Mouse (Mus musculus) midbrain, embryonic 13.5 days (tissue): Measurements from ENCODE around the gene Amz2. TPM values are rescaled to one million over a fixed set of nuclear protein-coding genes. Genes with fewer than 3 reads are reported as not detected.
"Not testable (repeated sequence)": the region's sequence is repeated elsewhere in the genome, so short reads cannot be mapped to it uniquely, and the experiment has no call there.

Experiments used
- ATAC-seq: fragments of 200-750 bp; cut with Nextera tagmentation; 2 replicates; pipeline ENCODE4 v1.8.0; 2017; ENCODE audit warnings: mild to moderate bottlenecking, moderate TSS enrichment, moderate library complexity
- H3K27ac ChIP-seq: fragments of 300-500 bp; sonication (generic); 2 replicates; pipeline ENCODE4 v1.5.1; 2015; ENCODE audit warnings: inconsistent platforms, mild to moderate bottlenecking, moderate library complexity
- H3K27me3 ChIP-seq: fragments of 300-500 bp; sonication (generic); 2 replicates; pipeline ENCODE4 v1.6.1; 2015; ENCODE audit warnings: mild to moderate bottlenecking, inconsistent platforms
- H3K36me3 ChIP-seq: fragments of 300-500 bp; sonication (generic); 2 replicates; pipeline ENCODE4 v1.6.1; 2015; ENCODE audit warnings: mild to moderate bottlenecking, inconsistent platforms
- H3K4me1 ChIP-seq: fragments of 300-500 bp; sonication (generic); replicated peaks from 2 replicates; pipeline ENCODE4 v1.6.1; 2015; ENCODE audit warnings: inconsistent platforms
- H3K4me2 ChIP-seq: fragments of 300-500 bp; sonication (generic); replicated peaks from 2 replicates; pipeline ENCODE4 v1.6.1; 2015; ENCODE audit warnings: moderate library complexity, mild to moderate bottlenecking, inconsistent platforms
- H3K4me3 ChIP-seq: fragments of 300-500 bp; sonication (generic); replicated peaks from 2 replicates; pipeline ENCODE4 v1.5.1; 2015; ENCODE audit warnings: mild to moderate bottlenecking, inconsistent platforms
- H3K9ac ChIP-seq: fragments of 300-500 bp; sonication (generic); replicated peaks from 2 replicates; pipeline ENCODE4 v1.6.1; 2015; ENCODE audit warnings: mild to moderate bottlenecking, inconsistent platforms
- H3K9me3 ChIP-seq: fragments of 300-500 bp; sonication (generic); 2 replicates; pipeline ENCODE4 v1.6.1; 2016; ENCODE audit warnings: mild to moderate bottlenecking, inconsistent platforms
- WGBS: fragments of 180-500 bp; shearing (Covaris S2); methylation state at CpG from one replicate; pipeline ENCODE4 v1.1.7; 2015; 5-methylcytosine and 5-hydroxymethylcytosine counted together
- polyA plus RNA-seq: library from polyadenylated mRNA; unstranded; fragments of >200 nt; fragmentation: Nextera tagmentation; extraction: Ambion mirVana; gene quantifications from 2 replicates; pipeline ENCODE4 v1.2.1, GENCODE M21; 2015

Amz2 gene
- polyA plus RNA-seq, 1 experiment from 2014 or later: 53.1 TPM

DNA sequence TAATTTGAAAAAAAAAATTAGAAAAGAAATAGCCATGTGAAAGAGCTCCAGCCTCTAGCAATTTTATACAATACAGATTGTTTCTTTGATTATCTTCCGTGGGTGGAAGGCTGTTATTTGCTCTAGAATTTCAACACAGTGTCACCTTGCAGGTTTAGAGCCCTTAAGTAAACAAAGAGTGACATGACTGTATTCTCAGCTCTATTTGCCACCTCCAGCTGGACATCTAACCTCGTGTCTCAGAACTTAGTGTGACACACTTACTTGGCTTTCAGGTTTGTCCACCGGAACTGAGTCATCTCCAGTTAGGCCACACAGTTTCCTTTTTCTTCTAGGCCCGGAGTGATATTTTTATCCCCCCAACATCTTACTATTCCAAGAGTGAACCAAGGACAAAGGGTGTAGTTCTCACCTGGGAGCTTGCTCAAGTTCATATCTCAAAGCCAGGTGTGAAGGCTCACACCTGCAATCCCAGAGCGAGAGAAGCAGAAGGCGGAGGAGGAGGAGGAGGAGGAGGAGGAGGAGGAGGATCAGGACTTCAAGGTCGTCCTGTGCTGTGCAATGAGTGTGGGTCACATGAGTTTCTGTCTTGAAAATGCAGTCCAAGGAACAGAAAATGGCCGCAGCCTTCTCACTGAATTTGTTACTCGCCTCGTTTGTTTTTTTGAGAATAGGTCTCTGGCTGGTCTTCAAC lies 62.4 kb downstream of the Amz2 start:
- Histone ChIP-seq H3K4me3 (no peak overlapping the region), H3K27ac (no peak overlapping the region), H3K4me2 (no peak overlapping the region), H3K9ac (no peak overlapping the region), H3K27me3 (no peaks in the 10 kb centered on the region), H3K9me3 (no peaks in the 10 kb centered on the region), H3K4me1 (no peaks in the 10 kb centered on the region), H3K36me3 (no peaks in the 10 kb centered on the region)
- WGBS: 89% methylated on average over 10 of the region's 10 CpGs
- ATAC-seq: no peak

DNA sequence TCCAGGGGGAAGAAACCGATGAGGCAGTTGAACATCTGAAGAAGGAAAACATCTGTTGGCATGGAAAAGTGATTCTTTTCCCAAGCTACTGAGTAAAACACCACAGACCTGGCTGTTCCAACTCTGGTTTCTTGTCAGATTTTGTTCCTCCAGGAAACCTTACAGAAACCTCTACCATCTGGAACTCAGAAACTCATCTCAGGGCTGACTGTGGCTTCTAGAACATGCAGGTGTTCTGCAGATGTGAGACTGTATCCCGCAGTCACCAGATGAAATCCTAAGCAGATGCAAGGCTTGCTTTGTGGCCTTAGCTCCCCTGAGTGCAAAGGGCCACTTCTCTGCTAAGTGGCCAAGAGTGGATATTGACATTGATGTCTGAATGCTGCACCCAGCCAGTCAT lies 64.0 kb downstream of the Amz2 start:
- H3K4me3 ChIP-seq: no peak overlapping the region
- H3K27me3 ChIP-seq: no peaks in the 10 kb centered on the region
- ATAC-seq: no peak
- no peak overlapping the region for H3K4me2 ChIP-seq
- WGBS: 89% methylated on average over 2 of the region's 2 CpGs
- H3K9me3 ChIP-seq: no peaks in the 10 kb centered on the region
- H3K9ac ChIP-seq: no peak overlapping the region
- no peak overlapping the region for H3K27ac ChIP-seq
- H3K4me1 ChIP-seq: no peaks in the 10 kb centered on the region
- H3K36me3 ChIP-seq: no peaks in the 10 kb centered on the region

DNA sequence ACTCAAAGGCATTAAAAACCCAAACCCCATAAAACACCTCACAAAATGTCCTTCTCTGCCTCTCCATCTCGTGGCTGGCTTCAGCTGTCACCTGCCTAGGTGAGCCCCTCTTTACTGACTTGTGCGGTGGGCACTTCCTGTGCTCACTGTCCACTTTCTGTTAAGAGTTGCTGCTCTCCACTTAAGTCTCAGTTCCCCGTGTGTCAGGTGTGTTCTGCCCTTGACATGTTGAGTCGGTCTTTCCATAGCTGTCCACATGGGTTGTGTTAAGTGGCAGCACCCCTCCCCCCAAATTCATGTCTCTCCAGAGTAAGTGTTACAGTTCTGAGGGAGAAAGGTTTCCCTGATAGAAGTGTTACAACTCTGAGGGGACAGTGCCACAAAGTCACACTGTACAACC lies 66.1 kb downstream of the Amz2 start:
- no peaks in the 10 kb centered on the region for H3K9me3 ChIP-seq
- no peak overlapping the region for H3K4me2 ChIP-seq
- H3K9ac ChIP-seq: no peak overlapping the region
- H3K27me3 ChIP-seq: no peaks in the 10 kb centered on the region
- ATAC-seq: no peak
- no peak overlapping the region for H3K27ac ChIP-seq
- H3K36me3 ChIP-seq: no peaks in the 10 kb centered on the region
- peaks cover 12% of the 10 kb centered on the region for H3K4me1 ChIP-seq
- H3K4me3 ChIP-seq: no peak overlapping the region
- 87% methylated on average over 4 of the region's 4 CpGs for WGBS

- H3K36me3 ChIP-seq, H3K4me3 ChIP-seq, H3K27ac ChIP-seq, H3K4me2 ChIP-seq, H3K27me3 ChIP-seq, H3K9me3 ChIP-seq, H3K9ac ChIP-seq, ATAC-seq: not testable (repeated sequence)
- peaks cover 22% of the 10 kb centered on the region for H3K4me1 ChIP-seq
- 84% methylated on average over 8 of the region's 8 CpGs for WGBS
Measured at GRCm38 (mm10) chr11:109492847-109493464, 67.2 kb downstream of the Amz2 start.

- ATAC-seq: no peak
- no peak overlapping the region for H3K4me2 ChIP-seq
- H3K27ac ChIP-seq: no peak overlapping the region
- no peak overlapping the region for H3K4me3 ChIP-seq
- H3K9me3 ChIP-seq: no peaks in the 10 kb centered on the region
- H3K4me1 ChIP-seq: peaks cover 22% of the 10 kb centered on the region
- H3K36me3 ChIP-seq: no peaks in the 10 kb centered on the region
- WGBS: 54% methylated on average over 24 of the region's 24 CpGs
- no peak overlapping the region for H3K9ac ChIP-seq
- no peaks in the 10 kb centered on the region for H3K27me3 ChIP-seq
Measured at GRCm38 (mm10) chr11:109494890-109495770, 69.4 kb downstream of the Amz2 start.

GRCm38 (mm10) chr11:109495771-109496474 lies 70.2 kb downstream of the Amz2 start:
- no peak overlapping the region for H3K9ac ChIP-seq
- H3K36me3 ChIP-seq: no peaks in the 10 kb centered on the region
- no peak overlapping the region for H3K27ac ChIP-seq
- 61% methylated on average over 14 of the region's 14 CpGs for WGBS
- H3K4me3 ChIP-seq: no peak overlapping the region
- no peaks in the 10 kb centered on the region for H3K27me3 ChIP-seq
- ATAC-seq: no peak
- no peaks in the 10 kb centered on the region for H3K9me3 ChIP-seq
- no peak overlapping the region for H3K4me2 ChIP-seq
- peaks cover 22% of the 10 kb centered on the region for H3K4me1 ChIP-seq

DNA sequence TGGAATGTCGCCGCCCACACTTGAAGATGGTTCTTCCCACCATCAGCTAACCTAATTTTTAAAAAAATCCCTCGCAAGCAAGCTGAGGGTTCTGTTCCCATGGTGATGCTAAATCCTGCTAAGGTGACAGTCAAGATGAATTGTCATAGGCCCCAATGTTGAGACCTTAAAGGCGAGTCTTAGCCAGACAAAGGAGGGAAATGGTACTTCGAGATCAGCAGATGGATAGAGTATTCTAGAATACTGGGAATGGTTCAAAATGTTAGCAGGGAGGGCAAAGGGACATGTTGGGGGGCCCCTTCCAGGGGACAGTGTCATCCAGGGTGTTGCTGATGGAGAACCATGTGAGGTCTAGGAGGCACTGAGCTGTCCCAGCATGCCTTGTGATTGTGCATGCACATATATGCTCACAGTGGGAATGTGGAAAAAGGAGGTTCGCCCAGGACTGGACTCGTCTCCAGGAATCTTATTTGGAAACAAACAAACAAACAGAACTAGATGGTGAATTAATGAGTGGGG lies 70.8 kb downstream of the Amz2 start:
- no peak overlapping the region for H3K27ac ChIP-seq
- WGBS: 89% methylated on average over 7 of the region's 7 CpGs
- ATAC-seq: no peak

DNA sequence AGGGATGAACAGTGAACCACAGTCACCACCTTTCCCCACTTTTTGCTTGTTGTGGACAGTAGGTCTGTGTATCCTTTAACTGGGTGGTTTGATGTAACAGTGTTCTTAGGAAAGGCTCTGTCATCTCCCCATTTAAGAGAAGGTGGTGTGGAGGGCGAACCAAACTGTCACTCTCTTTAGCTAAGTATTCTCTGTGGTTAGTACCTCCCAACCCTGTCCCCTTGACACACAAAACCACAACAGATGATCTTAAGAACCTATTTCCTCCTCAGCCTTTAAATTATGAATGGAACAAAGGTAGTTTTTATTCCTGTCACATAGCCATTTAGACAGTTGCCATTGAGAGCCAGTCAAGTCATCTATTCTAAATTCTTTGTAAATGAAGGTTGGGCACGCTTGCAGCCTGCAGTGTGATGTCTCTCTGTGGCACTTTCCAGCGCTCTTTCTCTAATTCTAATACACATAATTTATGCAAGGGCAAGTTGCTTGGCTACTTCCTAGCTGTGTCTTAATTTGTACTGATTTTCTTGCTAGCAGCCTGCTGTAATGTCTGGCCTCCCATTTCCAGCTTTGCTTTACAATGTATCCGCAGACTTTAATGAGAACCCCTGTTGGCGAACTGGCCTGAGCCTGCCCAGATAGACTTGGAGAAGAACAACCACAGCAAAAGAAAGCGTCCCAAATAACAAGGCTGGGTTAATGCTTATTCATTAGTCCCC lies 71.4 kb downstream of the Amz2 start:
- peak; percentile 43; the same call in 1 of the 2 replicates for ATAC-seq
- no peak overlapping the region for H3K9ac ChIP-seq
- WGBS: 45% methylated on average over 6 of the region's 6 CpGs

More for the DNA sequence above, 70.8 kb downstream of the Amz2 start:
- Histone ChIP-seq H3K4me2 (no peak overlapping the region), H3K4me1 (peaks cover 22% of the 10 kb centered on the region), H3K27me3 (no peaks in the 10 kb centered on the region), H3K9ac (no peak overlapping the region), H3K36me3 (no peaks in the 10 kb centered on the region), H3K9me3 (no peaks in the 10 kb centered on the region), H3K4me3 (no peak overlapping the region)

GRCm38 (mm10) chr11:109497990-109498389 lies 72.2 kb downstream of the Amz2 start:
- 86% methylated on average over 9 of the region's 9 CpGs for WGBS
- Histone ChIP-seq H3K36me3 (no peaks in the 10 kb centered on the region), H3K4me3 (no peak overlapping the region), H3K27me3 (no peaks in the 10 kb centered on the region), H3K27ac (peak overlapping the region; percentile 14; the same call in 1 of the 2 replicates), H3K9ac (no peak overlapping the region), H3K4me1 (peaks cover 22% of the 10 kb centered on the region), H3K9me3 (no peaks in the 10 kb centered on the region), H3K4me2 (no peak overlapping the region)
- no peak for ATAC-seq

More for the DNA sequence above, 71.4 kb downstream of the Amz2 start:
- Histone ChIP-seq H3K9me3 (no peaks in the 10 kb centered on the region), H3K4me3 (no peak overlapping the region), H3K4me1 (peaks cover 22% of the 10 kb centered on the region), H3K27me3 (no peaks in the 10 kb centered on the region), H3K36me3 (no peaks in the 10 kb centered on the region), H3K4me2 (no peak overlapping the region), H3K27ac (peak overlapping the region; percentile 14; the same call in 1 of the 2 replicates)

DNA sequence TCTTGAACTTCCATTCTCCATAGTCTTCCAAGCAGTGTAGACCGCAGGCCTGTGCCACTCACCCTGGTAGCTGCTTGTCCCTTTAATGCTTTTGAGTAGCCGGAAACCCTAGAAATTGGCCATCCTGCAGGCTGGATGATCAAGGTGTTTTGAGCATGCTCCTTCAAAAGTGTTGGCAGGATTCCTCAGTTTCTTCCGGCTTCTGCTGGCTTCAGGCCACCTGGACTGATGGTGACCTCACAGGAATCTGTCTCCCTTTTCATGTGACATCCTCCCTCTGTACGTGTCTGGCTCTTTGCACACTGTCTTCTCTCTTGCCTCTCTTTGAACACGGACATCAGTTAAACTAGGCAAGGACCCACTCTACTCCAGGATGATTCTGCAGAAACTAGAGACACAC lies 74.5 kb downstream of the Amz2 start:
- Histone ChIP-seq H3K9me3 (no peaks in the 10 kb centered on the region), H3K27me3 (no peaks in the 10 kb centered on the region), H3K4me3 (no peak overlapping the region), H3K36me3 (no peaks in the 10 kb centered on the region), H3K27ac (no peak overlapping the region), H3K4me1 (peaks cover 18% of the 10 kb centered on the region), H3K4me2 (no peak overlapping the region), H3K9ac (no peak overlapping the region)
- no peak for ATAC-seq
- WGBS: 96% methylated on average over 5 of the region's 5 CpGs
